Comparison of ENCODE assay signal across 8 mouse cellular contexts in the genomic region with DNA sequence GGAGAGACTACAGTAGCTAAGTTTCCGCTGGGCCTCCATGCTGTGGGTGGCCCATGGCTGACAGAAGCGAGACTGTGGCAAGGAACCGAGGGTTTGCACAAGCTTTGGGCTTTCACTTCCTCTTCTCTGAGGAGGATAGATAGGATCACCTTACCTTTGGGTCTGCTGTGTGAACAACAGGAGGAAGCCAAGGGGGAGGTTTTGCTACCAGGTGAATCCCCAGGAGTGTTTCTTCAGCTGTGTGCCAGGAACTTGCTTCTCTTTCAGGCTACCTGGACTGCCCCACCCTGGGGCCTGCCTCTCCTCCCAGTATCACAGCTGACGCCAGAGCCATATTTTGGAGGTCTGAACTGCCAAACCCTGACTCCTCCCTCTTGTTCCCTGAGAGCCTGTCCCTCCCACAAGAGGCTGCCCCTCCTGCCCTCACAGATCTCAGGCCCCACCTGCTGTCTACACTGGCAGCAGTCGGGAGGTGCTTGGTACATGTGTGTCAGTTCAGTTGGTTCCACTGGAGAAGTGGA. TPM values are rescaled to one million over a fixed set of nuclear protein-coding genes. Genes with fewer than 3 reads are reported as not detected.
DNase-seq lines count a peak whose midpoint lies in the region; ATAC-seq lines count a peak whose summit lies in the region.

No protein-coding gene starts in this region.

- ATAC-seq in hindbrain, embryonic 14.5 days (ENCODE audit: low FRiP score), result no peak
- peak; percentile 60 for ATAC-seq in common myeloid progenitor, adult 5-6 weeks (replicated peaks; ENCODE audit: low read depth, poor library complexity, severe bottlenecking)

- 38% methylated on average over 5 of the region's 5 CpGs for WGBS in hindbrain, embryonic 10.5 days
- WGBS in hindbrain, embryonic 14.5 days, result 42% methylated on average over 5 of the region's 5 CpGs

- H3K27me3 ChIP-seq in hindbrain, embryonic 10.5 days (ENCODE audit: insufficient read depth, poor library complexity, severe bottlenecking), result no peaks in the 10 kb centered on the region
- H3K27me3 ChIP-seq in hindbrain, embryonic 14.5 days (ENCODE audit: control insufficient read depth, insufficient read depth, low read length), result no peaks in the 10 kb centered on the region

- H3K36me3 ChIP-seq in hindbrain, embryonic 10.5 days, result no peaks in the 10 kb centered on the region
- no peaks in the 10 kb centered on the region for H3K36me3 ChIP-seq in hindbrain, embryonic 14.5 days (replicated peaks; ENCODE audit: control insufficient read depth, insufficient read depth)

- no peak overlapping the region for H3K9ac ChIP-seq in hindbrain, embryonic 14.5 days

- peaks cover 91% of the 10 kb centered on the region for H3K4me1 ChIP-seq in hindbrain, embryonic 10.5 days (replicated peaks)
- H3K4me1 ChIP-seq in hindbrain, embryonic 14.5 days (replicated peaks; ENCODE audit: control insufficient read depth, insufficient read depth, low read length), result peaks cover 61% of the 10 kb centered on the region

- no peak for DNase-seq in hindbrain, embryonic 10.5 days (ENCODE audit: low spot score)
- DNase-seq in hindbrain, embryonic 14.5 days (ENCODE audit: low spot score), result no peak
- DNase-seq in heart, postnatal 10 days, result peak; percentile 67 to 74
- peak; percentile 70 for DNase-seq in liver
- peak; percentile 65 for DNase-seq in naive thymus-derived CD4-positive, alpha-beta T cell, adult 2 months (ENCODE audit: low read depth)
- no peak for DNase-seq in ovary, postnatal 10 days (ENCODE audit: low spot score)
- DNase-seq in frontal cortex, postnatal 36 days (ENCODE audit: low spot score in 2 of 2), result no peak

- intact Hi-C loops in heart, postnatal 10 days (cut with DNase I), result no loop called here

- H3K4me3 ChIP-seq in hindbrain, embryonic 10.5 days, result peak overlapping the region; percentile 16; the same call in 1 of the 2 replicates
- H3K4me3 ChIP-seq in hindbrain, embryonic 14.5 days (replicated peaks; ENCODE audit: low read length), result no peak overlapping the region

- H3K9me3 ChIP-seq in hindbrain, embryonic 10.5 days, result no peaks in the 10 kb centered on the region
- H3K9me3 ChIP-seq in hindbrain, embryonic 14.5 days (ENCODE audit: control insufficient read depth, low read length), result no peaks in the 10 kb centered on the region

- H3K4me2 ChIP-seq in hindbrain, embryonic 14.5 days (replicated peaks), result no peak overlapping the region

- peak overlapping the region; percentile 87 for H3K27ac ChIP-seq in hindbrain, embryonic 10.5 days
- no peak overlapping the region for H3K27ac ChIP-seq in hindbrain, embryonic 14.5 days

RNA-seq across cellular contexts. Expression of a gene that starts 40.2 kb away (rescaled TPM):
- 429 and 446 TPM in 2 replicates for polyA plus RNA-seq in hindbrain, embryonic 10.5 days (2016; fragmentation: Nextera tagmentation; extraction: Ambion mirVana)
- 198 and 205 TPM in 2 replicates for polyA plus RNA-seq in hindbrain, embryonic 14.5 days (2014; fragmentation: Nextera tagmentation; extraction: Ambion mirVana)
- total RNA-seq in common myeloid progenitor, adult 5-6 weeks (2017), result 233 and 240 TPM in 2 replicates
- total RNA-seq in heart, postnatal 10 days (2021), result 1,000 to 10,000 TPM; 1,610 to 1,731 TPM

RNA-seq across cellular contexts. Expression of a gene that starts 50.4 kb away (rescaled TPM):
- 37.5 and 39.3 TPM in 2 replicates for polyA plus RNA-seq in hindbrain, embryonic 10.5 days (2016; fragmentation: Nextera tagmentation; extraction: Ambion mirVana)
- 14.7 and 17.5 TPM in 2 replicates for polyA plus RNA-seq in hindbrain, embryonic 14.5 days (2014; fragmentation: Nextera tagmentation; extraction: Ambion mirVana)
- 17.8 and 20.4 TPM in 2 replicates for total RNA-seq in common myeloid progenitor, adult 5-6 weeks (2017)
- total RNA-seq in heart, postnatal 10 days (2021), result 10 to 100 TPM; 20.1 to 24.4 TPM

Comparison
In these comparisons a context has a peak if more than half of its experiments do, and no peak if none do; other contexts are left out.
1. DNase-seq: peak in heart, postnatal 10 days (2 of 2), liver (single experiment) and naive thymus-derived CD4-positive, alpha-beta T cell, adult 2 months (single experiment); none in hindbrain, embryonic 10.5 days (single experiment), hindbrain, embryonic 14.5 days (single experiment), ovary, postnatal 10 days (single experiment) and frontal cortex, postnatal 36 days (0 of 2).